Mouse (Mus musculus): ENCODE measurements around the gene Gdpgp1.

DNA sequence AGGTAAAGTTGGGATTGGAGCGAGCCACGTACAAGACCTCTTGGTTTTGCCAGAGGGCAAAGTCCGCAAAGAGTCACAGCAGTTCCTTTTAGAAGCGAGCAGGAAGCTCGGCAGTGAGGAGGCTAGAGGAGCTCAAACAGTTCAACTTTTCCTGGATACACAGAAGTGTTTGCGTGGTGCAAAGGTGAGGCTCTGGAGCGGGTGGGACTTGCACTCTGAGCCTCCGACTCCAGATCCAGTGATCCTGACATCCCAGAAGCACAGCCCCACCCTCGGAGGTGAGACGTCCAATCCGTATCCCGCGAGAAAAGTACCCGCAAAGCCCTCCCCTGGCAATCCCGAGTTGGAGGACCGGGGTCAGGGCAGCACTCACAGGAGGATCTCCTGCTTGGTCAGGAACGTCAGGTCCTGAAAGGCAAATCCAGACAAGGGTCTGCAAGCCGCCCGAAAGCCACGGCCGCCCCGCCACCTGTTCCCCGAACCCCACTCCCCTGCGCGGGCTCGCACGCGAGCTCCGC is 635 bp upstream of the Gdpgp1 start:
- no peak for TF ChIP-seq POLR2A (IDR thresholded peaks at IDR 0.05; ENCODE audit: borderline replicate concordance, control insufficient read depth, low read depth, low read length)
- TF ChIP-seq CTCF (IDR thresholded peaks at IDR 0.05; ENCODE audit: control insufficient read depth, insufficient read depth, low read length): no peak

Measured in bone marrow, adult 2 months (tissue).